Mouse (Mus musculus): ENCODE data around the gene Pmm2.

Pmm2 gene

DNA sequence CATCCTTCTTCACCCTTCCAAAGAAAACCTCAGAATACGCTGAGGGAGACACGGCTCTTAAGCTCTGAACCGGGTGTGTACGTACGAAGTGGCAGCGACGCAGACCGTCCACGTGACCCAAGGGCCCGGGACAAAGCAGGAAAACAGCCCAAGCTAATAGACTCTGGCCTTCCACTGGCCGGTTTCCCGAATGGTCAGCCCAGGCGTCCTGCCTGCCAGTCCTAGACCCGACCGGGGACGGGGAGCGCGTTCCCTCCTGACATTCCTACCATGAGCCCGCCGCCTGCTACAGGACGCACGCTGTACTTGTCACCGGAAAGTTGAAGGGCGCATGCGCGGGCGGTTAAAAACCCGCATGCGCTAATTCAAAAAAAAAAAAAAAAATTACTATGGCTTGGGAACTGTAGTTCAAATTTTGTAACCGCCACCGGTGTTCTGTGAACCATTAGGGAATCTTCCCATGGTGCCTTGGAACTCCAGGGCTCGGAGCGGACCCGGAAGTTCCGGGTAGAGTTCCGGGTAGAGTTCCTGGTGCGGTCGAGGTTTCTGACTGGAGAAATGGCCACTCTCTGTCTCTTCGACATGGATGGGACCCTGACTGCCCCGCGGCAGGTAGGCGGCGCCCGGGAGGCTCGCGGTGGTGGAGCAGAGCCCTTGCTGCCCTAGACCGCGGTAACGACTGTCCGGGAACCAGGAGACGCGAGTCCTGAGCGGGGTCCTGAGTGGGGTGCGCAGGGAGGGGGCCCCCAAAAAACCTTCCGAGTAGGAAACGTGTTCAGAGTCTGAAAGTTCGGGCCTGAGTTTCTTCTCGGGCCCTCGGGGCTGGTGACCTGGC lies at the start of gene Pmm2, which contains the start of gene Tmem186:
Gene Pmm2 (plus strand): TSS at position 458 of the 835 bp plus-strand sequence.
Gene Tmem186 (minus strand): TSS at position 496 of the 835 bp plus-strand sequence.
- peak; percentile 91 for DNase-seq (ENCODE audit: low read depth, low spot score)

DNA sequence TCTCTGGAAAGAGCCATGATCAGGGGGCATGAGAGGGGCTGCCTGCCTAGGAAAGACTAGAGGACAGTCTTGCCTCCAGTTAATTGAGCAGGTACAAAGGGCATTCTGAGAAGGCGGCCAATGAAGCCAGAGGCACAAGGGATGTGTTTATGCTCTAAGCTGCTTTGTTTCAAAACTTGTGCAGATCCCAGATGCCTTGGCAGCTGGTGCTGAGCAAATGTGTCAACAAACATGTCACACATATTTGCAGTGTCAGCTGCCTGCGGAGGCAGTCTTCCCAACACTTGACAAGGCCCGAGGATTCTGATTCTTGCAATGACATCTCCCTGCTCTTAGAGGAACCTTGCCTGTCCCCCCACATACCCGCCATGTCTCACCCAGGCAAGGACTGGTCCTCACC lies 42.1 kb upstream of the Pmm2 start:
- DNase-seq (ENCODE audit: low read depth, low spot score) = no peak

- DNase-seq (ENCODE audit: low read depth, low spot score) = no peak
Measured at GRCm38 (mm10) chr16:8596336-8596735, 41.1 kb upstream of the Pmm2 start.

- no peak for DNase-seq (ENCODE audit: low read depth, low spot score)
Measured at GRCm38 (mm10) chr16:8597516-8597915, 40.0 kb upstream of the Pmm2 start.

- DNase-seq (ENCODE audit: low read depth, low spot score) = no peak
Measured at GRCm38 (mm10) chr16:8603789-8604188, 33.7 kb upstream of the Pmm2 start.

- DNase-seq (ENCODE audit: low read depth, low spot score) = no peak
Measured at GRCm38 (mm10) chr16:8610397-8610796, 27.1 kb upstream of the Pmm2 start.

GRCm38 (mm10) chr16:8612214-8613005 lies 25.1 kb upstream of the Pmm2 start:
- no peak for DNase-seq (ENCODE audit: low read depth, low spot score)

DNA sequence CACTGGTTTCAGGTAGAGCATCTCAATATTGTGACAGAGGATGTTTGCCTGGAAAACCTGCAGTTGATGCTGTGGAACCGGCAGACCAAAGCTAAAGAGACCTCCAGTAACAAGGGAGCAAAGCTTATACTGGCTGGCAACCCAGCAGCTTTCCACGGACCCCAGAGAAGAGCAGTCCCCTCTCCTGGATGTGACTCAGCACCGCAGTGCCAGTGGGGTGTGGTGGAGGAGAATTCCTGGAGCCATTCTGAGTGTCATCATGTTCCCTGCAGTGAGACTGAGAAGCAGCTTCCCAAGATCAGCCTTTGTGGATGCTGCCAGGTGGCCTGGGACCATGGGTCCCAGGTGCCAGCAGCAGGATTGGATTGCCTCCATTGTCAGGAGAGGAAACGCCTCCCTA lies 24.4 kb upstream of the Pmm2 start:
- DNase-seq (ENCODE audit: low read depth, low spot score) = no peak

- DNase-seq (ENCODE audit: low read depth, low spot score) = no peak
Measured at GRCm38 (mm10) chr16:8613447-8613846, 24.0 kb upstream of the Pmm2 start.

DNA sequence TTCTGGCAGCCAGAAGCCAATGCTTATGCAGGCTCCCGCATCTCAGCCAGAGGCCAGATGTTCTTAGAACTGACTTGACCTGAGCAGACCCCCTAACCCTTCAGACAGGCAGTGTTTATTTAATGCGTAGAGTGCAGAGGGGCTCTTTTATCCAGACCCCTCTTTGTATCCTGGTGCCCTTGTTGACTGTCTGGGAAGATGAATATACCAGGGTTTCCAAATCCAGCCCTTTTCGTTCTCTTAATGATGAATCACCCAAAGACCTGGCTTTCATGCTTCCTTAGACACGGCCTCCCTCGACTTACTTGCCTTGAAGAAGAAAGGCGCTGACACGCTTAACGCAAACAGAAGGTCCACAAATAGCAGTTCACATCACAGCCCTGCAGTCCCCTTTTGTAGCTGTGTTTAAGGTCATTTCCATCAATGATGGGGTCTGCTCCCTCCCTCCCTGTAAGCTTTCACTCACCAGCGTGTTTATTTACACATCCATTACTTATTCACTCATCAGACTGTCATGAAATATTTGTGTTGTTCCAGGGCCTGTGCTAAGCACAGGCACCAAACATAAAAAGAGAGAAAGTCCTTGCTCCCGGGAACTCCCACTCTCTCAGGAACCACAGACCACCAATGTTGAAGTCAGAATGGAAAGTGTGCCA lies 17.7 kb upstream of the Pmm2 start:
- no peak for DNase-seq (ENCODE audit: low read depth, low spot score)

DNA sequence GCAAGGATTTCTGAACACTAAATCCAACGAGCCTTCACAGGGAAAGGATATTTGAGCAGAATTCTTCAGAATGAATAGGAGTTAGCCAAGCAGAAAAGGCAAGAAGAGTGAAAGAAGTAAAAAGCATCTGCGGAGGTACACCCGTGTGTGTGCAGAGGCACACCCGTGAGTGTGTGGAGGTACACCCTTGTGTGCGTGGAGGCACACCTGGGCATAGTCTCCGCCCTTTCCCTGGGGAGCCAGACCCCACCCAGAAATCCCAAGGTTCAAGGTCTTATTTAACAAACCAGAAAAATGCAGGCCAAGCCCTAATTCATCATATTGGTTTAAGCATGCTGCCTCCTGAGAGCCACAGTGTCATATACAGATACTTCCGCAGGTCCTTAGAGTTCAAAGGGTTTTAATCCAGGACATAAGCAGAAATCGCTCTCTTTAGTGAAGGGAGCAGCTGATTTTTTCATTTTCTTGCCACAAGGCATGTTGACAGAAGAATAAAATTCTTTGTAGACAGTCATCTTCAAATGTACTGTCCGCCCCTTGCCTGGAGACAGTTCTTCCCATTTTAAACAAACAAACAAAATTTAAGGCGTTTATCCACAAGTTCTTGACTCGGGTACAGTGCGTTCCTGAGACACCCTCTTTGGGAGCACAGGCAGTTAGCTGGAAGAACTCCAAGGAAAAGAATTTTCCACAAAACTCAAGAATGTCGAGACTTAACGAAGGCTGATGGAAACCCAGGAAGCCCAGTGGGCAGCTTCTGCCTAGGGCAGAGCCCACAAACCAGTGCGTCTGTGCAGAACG lies 17.0 kb upstream of the Pmm2 start:
- DNase-seq (ENCODE audit: low read depth, low spot score) = no peak

- DNase-seq (ENCODE audit: low read depth, low spot score) = no peak
Measured at GRCm38 (mm10) chr16:8630419-8630818, 7.1 kb upstream of the Pmm2 start.

- DNase-seq (ENCODE audit: low read depth, low spot score) = no peak
Measured at GRCm38 (mm10) chr16:8631428-8631827, 6.0 kb upstream of the Pmm2 start.

- no peak for DNase-seq (ENCODE audit: low read depth, low spot score)
Measured at GRCm38 (mm10) chr16:8636867-8637216, 632 bp upstream of the Pmm2 start.

- DNase-seq (ENCODE audit: low read depth, low spot score) = no peak
Measured at GRCm38 (mm10) chr16:8638131-8638530, 657 bp downstream of the Pmm2 start.

- no peak for DNase-seq (ENCODE audit: low read depth, low spot score)
Measured at GRCm38 (mm10) chr16:8639466-8640191, 2.2 kb downstream of the Pmm2 start.

DNA sequence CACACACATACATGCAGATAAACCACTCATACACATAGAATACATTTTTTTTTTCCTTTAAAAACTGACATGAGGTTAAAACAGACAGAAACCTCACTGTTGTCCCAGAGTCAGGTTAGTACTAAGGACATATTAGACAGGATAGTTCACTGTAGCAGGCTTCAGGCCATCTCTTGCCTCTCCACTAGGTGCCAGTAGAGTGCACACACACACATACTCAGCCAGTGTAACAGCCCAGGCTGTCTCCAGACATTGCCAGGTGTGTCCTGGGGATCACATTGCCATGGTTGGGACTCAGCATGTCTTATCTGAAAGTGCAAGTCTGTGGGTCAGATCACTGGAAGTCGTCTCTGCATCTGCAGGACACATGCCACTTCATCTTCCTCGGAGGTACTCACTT lies 6.4 kb downstream of the Pmm2 start:
- no peak for DNase-seq (ENCODE audit: low read depth, low spot score)

DNA sequence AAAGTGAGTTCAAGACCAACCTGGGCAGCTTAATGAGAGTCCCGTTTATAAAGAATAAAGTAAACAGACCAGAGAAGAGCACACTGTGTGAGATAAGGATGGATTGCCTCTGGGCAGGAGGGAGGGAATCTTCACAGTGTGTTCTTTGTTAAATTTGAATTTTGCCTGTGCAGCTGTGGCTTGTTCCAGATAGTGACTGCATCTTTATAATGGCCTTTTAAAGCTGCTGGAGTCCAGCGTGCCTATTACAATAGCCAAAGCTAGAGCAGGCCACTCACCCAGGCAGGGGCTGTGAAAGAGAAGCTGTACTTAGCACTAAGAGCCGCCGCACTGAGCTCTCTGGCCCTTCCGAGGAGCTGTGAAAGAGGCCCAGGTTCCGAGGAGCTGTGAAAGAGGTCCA lies 8.1 kb downstream of the Pmm2 start:
- no peak for DNase-seq (ENCODE audit: low read depth, low spot score)

DNA sequence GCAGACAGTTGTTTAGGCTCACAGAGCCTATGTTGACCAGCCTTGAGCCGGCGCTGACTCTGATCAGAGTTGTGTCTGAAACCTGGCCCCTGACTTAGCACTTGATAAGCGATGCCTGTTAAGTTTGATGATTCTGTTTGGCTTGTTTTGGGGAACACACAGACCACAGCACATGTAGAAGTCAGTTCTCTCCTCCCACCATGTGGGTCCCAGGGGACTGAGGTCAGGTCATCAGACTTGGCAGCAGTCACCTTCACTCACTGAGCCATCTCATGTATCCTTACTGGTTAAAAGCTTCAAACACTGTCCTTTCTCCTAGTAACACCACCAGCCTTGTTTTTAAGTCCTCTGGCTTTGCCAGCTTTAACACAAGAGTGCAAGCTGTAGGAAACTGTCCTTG lies 12.5 kb downstream of the Pmm2 start:
- no peak for DNase-seq (ENCODE audit: low read depth, low spot score)

DNA sequence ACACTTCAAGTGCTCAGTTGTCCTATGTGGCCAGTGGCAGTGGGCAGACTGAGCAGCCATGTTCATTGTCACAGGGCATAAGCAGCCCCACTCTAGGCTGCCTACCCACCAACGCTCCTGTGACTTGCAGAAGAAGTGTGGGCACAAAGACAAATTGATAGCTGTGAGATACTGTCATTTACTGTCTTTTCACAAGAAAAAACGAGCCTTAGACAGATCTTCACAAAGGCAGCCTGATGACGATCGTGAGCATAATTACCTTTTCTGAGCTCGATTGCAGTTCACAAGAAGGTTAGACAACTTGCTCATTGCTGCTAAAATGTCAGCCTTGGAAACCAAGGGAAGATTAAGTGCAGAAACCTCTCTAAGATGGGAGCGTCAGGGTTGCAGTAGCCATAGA lies 17.6 kb downstream of the Pmm2 start:
- no peak for DNase-seq (ENCODE audit: low read depth, low spot score)

- DNase-seq (ENCODE audit: low read depth, low spot score) = no peak
Measured at GRCm38 (mm10) chr16:8655599-8655998, 18.1 kb downstream of the Pmm2 start.

All from forelimb bud, embryonic 11.5 days (tissue).